Mouse (Mus musculus) spleen, adult 2 months (tissue): ENCODE results near the gene Ebi3.

ENCODE experiments used
- CTCF ChIP-seq: fragments of 200-500 bp; IDR thresholded peaks from 2 replicates; pipeline ENCODE4 v1.5.1; 2011; ENCODE audit warnings: mild to moderate bottlenecking, inconsistent platforms; ENCODE audit not compliant: insufficient read depth, insufficient read length, insufficient replicate concordance; ENCODE audit errors: extremely low read depth
- POLR2A ChIP-seq: fragments of 200-500 bp; IDR thresholded peaks from 2 replicates; pipeline ENCODE4 v1.6.1; 2011; ENCODE audit warnings: low read depth, low read length, inconsistent platforms

DNA sequence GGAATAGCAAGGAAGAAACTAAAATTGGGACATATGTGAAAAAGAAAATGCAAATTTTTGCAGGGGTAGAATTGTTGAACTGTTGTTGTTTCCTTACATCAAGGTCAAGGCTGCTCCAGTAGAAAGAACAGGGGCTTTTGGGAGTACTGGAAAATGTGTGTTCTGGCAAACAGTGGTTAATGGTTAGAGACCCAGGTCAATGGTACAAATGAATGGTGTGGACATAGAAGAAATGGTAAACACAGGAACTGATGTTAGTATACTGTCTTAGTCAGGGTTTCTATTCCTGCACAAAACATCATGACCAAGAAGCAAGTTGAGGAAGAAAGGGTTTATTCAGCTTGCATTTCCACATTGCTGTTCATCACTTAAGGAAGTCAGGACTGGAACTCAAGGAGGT is 45.8 kb upstream of the Ebi3 start:
- TF ChIP-seq CTCF (no peak), POLR2A (no peak)
